Mouse (Mus musculus) left cerebral cortex, postnatal 10 days (tissue): ENCODE results near the gene Pde11a. TPM values are rescaled to one million over a fixed set of nuclear protein-coding genes. Genes with fewer than 3 reads are reported as not detected.

ENCODE experiments used
- DNase-seq, 2 experiments: peaks; one replicate each; pipeline ENCODE4 v3.0.0; 2021 to 2022; ENCODE audit warnings: low spot score in 2 of 2, mixed read lengths in 1 of 2; ENCODE audit errors: extremely low spot score in 1 of 2
- intact Hi-C: fragments of 180-260 bp; cut with DNase I; formaldehyde crosslinking; loops from one replicate; pipeline ENCODE4 v1.15.1; 2025
- microRNA-seq: library from miRNA; unstranded; fragments of <30 nt; microRNA quantifications from one replicate; pipeline ENCODE4 v1.2.0, GENCODE M21; 2022
- total RNA-seq, 2 experiments: library from RNA; stranded (reverse); gene quantifications; 2 replicates each; pipeline ENCODE4 v1.2.3; 2021

Gene Pde11a
- total RNA-seq, 2 experiments from 2014 or later = 1.8 to 2.6 TPM

- no peak for DNase-seq
- intact Hi-C loops = no loop called here
These were observed 382.9 kb downstream of the Pde11a start for GRCm38 (mm10) chr2:75955709-75956108.

- no peak for DNase-seq
- intact Hi-C loops = no loop called here
These were observed 385.3 kb downstream of the Pde11a start for GRCm38 (mm10) chr2:75953320-75953719.

- intact Hi-C loops = no loop called here
- no peak for DNase-seq
These were observed 387.9 kb downstream of the Pde11a start for GRCm38 (mm10) chr2:75950685-75951084.

Small RNAs within 50 kb of the gene (microRNA-seq; reads per million reads assigned to microRNA genes)
- gene Gm44337 = not detected

Other genes with a start within 250 kb of the Pde11a start
- not detected for gene Cyct, start 21.7 kb upstream of the Pde11a start, total RNA-seq
- 10 to 100 TPM; 41.9 to 42.0 TPM for gene Rbm45, start 31.2 kb upstream of the Pde11a start, total RNA-seq
- gene Osbpl6, start 67.7 kb upstream of the Pde11a start, total RNA-seq = 10 to 100 TPM; 43.7 to 46.3 TPM